Mouse (Mus musculus): ENCODE measurements around the gene Dydc2.

Dydc2 gene

DNA sequence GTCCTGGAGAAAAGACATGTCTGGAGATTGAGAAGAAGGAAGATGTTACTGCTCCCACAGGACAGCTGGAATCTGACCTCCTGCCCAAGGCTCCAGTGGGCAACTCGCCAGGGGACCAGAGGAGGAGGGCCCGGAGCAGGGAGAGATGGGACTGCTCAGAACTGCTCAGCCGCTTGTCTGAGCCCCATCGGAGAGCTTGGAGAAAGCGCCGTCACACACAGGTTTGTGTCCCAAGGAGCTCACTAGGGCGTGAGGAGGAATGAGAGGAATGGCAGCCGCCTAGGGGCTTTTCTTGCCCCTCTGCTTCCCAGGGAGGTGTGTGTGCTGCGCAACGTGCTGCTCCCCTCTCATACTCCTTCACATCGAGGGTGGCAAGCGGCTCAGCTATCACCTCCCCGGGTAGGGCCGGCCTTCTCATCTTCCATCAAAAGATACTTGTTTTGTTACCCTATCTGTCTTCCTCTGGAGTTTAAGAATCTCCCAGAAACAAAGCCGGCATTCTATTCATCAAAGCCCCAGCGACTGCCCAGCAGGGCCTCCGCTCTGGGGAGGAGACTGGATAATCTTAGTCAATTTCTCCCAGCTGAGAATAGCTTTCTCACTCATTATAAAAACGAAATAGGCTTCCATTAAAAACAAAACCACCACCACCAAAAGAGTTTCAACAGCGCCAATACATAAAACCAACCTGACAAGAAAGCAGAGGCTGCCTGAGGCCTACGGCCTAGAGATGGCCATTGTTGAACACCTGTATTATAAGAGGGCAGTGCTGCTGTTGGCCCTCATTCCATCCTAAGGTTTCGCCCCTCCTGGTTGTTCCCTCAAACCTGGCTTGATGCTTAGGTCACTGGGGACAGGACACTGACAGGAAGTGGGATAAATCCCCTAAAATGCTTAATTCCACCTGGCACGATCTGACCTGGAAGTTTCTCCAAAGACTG is 64.5 kb downstream of the Dydc2 start:
- peak; percentile 31 to 77 for DNase-seq (ENCODE audit: inconsistent age in 2 of 2, low spot score in 1 of 2)

DNA sequence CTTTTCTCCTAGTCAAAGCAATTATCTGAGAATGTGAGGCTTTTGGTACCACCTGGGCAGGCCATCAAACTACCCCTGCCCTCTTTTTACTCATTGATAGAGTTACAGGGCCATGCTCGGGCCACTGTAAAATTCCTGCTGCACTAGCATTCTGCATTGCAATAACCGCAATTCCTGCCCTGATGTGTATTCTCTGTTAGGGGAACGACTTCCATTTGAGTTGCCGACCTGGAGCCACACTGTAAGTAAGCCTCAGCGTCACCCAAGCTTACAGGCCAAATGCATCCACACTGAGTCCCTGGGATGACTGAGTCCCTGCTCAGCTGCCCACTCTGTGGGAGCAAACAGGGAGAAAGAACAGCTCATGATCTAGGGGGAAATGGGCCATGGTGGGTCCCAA is 67.4 kb downstream of the Dydc2 start:
- no peak for DNase-seq (ENCODE audit: inconsistent age in 2 of 2, low spot score in 1 of 2)

DNA sequence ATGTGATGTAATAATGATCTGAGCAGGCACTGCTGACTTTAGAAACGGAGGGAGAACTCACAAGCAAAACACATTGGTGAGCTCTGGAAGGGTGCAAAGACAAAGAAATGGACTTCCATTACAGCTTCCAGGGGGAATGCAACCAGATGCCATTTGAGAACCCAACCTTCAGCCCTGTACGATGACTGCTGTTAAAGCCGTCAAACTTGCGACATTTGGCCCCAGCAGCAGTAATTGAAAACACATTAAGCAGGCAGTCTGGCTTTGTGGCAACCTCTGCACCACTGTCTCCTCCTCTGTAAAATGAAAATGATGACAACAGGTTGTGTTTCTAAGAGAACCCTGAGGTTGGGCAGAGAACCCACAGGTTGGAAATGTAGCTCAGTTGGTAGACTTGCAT is 68.2 kb downstream of the Dydc2 start:
- DNase-seq (ENCODE audit: inconsistent age in 2 of 2, low spot score in 1 of 2): no peak

DNA sequence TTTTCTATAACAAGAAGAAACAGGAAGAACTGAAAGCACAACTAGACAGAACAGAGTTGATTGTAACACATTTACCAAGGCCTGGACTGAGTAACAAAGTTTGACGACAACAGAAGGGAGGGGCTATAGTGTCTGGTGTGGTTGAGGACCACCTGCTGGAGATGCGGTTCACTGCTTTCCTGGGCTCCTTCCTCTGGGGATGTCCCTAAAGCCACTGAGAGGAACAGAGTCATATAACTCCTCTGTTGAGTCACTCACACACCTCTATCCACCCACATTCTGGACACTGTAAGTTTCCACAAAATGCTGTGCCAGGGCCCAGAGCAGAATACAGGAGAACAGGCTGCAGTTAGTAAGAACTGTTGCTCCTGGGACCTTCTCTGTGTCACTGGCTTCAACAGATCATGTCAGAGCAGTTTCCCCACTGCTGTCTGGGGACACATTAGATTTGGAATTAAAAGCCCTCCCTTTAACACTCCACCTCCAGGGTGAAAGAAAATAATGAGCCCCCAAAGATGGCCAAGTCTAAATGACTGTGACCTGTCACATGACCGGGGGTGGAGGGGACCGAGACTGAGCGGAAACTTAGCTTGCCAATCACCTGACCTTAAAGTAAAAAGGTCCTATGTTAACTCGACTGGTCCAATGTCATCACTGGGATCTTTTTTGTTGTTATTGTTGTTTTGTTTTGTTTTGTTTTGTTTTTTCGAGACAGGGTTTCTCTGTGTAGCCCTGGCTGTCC is 68.9 kb downstream of the Dydc2 start:
- DNase-seq (ENCODE audit: inconsistent age in 2 of 2, low spot score in 1 of 2): no peak
